Mouse (Mus musculus) olfactory bulb, adult 2 months (tissue): ENCODE results near the gene Tuba3a.

Experiments
- CTCF ChIP-seq: fragments of 200-500 bp; IDR thresholded peaks from 2 replicates; pipeline ENCODE4 v1.5.1; 2012; ENCODE audit warnings: low read depth, mild to moderate bottlenecking, low read length, moderate library complexity; ENCODE audit not compliant: insufficient read depth
- POLR2A ChIP-seq: fragments of 200-500 bp; IDR thresholded peaks from 2 replicates; pipeline ENCODE4 v1.6.1; 2012; ENCODE audit warnings: mild to moderate bottlenecking, low read depth, low read length, moderate library complexity; ENCODE audit not compliant: insufficient read depth

DNA sequence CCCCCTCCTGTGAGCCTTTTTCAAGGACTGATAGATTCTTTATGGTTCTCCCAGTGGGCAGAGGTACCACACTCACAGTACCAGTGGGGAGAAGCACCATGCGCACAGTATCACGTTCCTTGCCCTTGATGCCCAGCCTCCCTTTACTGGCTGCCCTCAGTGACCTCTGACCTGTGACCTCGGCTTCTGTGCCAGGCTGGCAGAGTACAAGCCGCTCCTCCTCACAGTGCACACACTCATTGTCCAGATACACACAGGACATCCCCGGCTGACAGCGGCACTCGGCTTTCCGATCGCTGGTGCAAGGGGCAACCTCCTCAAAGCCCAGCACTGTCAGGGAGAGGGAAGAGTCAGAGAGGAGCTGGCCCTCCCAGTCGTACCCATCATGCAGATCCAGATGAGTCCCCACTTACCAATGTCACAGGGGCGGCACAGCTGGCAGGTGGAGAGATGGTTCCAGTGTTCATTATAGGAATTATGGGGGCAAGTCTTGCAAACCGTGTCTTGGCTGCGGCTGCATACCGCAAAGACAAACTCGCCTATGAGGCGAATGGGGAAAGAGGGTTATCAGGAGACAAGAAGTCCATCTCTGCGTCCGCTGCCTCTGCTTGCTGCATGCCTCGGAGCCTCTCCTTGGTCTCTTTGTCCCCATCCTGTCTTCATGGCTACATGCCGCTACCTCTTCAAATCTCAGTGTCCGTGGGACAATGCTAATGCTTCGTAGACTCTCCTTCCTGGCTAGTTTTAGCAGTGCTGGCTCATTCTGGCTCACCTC lies 26.9 kb upstream of the Tuba3a start:
- TF ChIP-seq POLR2A: no peak
- TF ChIP-seq CTCF: no peak
